Mouse (Mus musculus): Measurements from ENCODE around the gene Myof.

The Myof gene

DNA sequence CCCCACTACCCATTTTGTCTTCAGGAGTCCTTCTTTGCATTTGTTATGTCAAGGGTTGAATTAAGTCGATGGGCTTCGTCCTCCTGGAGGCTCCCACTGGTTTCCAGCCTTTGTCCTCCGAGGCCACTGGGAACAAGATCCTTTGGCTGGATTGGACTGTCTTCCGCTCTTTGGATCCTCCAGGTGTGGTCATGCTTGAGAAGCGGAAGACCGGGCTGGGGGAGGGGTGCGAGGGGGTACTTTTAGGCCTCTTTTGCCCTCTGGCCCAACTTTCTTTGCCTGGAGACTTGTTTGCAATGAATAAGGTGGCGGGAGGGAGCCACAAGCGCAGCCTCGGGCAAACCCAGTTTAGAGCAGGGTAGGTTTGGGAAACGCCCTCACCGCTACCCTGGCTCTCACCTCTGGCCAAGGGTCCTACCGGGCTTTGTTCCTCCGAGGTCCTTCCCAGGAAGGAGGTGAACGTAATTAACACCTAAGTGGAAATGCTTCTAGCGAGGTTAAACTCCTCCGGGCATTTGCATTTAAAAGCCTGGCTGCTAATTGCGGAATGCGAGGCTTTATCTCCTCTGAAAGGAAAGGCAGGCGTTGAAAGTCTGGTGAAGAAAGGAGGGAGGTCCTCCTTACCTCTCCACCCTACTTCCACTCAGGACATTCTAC lies 165.7 kb downstream of the Myof start:
- POLR2A ChIA-PET, result no interaction called here
- CTCF ChIA-PET, result interaction anchor here in 2 of 4 experiments (0.6 to 0.7 kb wide), 2 partner anchors 148 to 193 kb away, joined by 3 to 4 read pairs; no protein-coding TSS in a partner anchor

DNA sequence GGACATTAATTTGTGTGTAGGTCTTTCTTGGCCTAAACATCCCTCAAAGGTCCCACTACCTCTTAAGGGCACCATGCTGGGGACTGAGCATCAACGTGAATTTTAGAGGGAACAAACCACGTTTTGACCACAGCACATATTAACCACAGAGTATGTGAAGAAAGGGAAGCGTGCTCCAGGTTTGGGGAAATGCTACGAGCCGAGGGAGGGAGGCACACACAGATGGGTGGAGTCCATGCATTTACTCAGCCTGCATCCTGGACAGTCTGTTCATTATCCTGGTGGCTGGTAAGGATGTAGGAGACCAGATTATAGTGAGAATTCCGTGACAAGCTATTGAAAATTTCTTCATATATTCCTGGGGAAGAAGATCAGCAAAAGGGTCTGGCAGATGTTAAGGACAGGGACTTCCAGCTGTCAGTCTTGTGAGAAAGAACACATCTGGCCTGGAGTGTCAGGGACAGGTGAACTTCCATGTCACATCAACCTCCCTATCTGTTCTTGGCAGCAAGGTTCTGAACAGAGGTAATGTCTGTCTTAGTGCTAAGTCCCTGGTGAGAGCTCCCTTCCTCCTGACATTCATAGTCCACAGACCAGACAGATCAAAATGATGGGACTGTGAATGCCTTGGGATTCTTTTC lies 166.7 kb downstream of the Myof start:
- ChIA-PET CTCF (interaction anchor here in 2 of 4 experiments (0.6 to 1.1 kb wide), 2 partner anchors 192 to 367 kb away, joined by 3 to 4 read pairs; no protein-coding TSS in a partner anchor), POLR2A (no interaction called here)

DNA sequence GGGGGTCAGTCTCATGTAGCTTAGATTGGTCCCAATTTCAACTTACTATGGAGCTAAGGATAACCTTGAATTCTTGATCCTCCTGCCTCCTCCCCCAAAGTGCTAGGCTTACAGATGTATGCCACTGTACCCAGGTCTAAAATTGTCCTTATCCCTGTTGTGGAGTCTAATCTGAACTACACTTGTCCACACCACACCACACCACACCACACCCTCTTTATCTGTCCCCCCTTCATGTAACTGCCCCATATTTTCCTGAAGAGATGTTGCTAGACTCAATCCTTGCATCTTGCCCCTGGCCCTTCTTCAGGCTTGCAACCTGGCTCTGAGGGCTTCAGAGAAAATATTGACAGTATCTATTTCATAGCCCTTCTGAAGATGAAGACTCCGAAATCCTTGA lies 169.9 kb downstream of the Myof start:
- ChIA-PET POLR2A (interaction anchor here in 1 of 4 experiments (0.8 kb wide), 1 partner anchor 9 kb away, joined by 3 read pairs; no protein-coding TSS in a partner anchor), CTCF (no interaction called here)

DNA sequence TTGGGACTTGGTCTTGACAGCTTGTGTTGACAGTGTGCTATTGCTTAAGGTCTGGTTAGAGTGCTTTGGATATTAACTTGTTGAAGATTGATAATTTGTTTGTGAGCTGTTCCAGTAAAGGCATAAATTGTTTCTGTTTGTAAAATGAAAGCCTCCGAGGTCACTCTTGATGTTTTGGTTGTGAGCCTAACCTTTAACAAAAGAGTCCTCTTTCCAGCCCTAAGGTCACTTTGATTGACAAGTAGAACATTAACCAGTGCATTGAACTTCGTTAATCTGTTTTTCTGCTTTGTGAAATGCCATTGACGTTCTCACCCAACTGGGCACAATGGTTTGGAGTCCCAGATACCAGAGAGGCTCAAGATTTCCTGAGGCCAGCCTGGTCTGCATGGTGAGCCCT lies 175.8 kb downstream of the Myof start:
- POLR2A ChIA-PET, result no interaction called here

DNA sequence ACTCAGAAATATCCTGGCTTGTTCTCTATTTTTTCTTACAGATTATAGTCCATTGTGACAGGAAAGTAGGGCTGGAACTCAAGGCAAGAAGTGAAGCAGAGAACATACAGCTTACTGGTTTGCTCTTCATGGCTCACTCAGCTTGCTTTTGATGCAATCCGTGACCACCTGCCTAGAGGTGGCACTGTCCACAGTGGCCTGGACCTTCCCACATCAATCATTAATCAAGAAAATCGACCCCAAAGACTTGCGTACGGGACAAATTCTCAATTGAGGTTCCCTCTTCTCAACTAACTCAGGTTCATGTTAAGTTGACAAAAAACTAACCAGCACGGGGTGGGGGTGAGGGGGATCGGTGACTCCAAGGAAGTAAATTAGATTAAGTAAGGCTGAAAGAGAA lies 176.4 kb downstream of the Myof start:
- ChIA-PET POLR2A (no interaction called here), CTCF (no interaction called here)

More for the DNA sequence above, 175.8 kb downstream of the Myof start:
- CTCF ChIA-PET, result no interaction called here

DNA sequence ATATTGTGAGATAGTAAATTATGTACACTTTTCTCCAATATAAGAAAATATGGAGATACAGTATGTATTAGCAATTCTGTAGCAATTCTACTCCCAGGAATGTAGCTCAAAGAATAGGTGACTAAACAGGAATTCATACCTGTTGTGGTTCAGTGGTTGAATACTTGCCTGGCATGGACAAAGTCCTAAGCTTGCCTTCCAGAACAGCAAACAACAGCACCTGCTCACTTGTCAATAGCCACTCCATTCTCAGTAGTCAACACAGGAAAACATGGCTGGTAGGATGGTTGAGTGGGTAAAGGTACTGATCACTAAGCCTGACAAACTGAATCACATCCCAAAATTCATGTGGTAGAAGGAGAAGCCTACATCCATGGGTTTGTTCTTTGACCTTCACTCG lies 182.2 kb downstream of the Myof start:
- ChIA-PET POLR2A (interaction anchor here in 1 of 4 experiments (1.1 kb wide), 1 partner anchor 15 kb away, joined by 5 read pairs; no protein-coding TSS in a partner anchor), CTCF (no interaction called here)

DNA sequence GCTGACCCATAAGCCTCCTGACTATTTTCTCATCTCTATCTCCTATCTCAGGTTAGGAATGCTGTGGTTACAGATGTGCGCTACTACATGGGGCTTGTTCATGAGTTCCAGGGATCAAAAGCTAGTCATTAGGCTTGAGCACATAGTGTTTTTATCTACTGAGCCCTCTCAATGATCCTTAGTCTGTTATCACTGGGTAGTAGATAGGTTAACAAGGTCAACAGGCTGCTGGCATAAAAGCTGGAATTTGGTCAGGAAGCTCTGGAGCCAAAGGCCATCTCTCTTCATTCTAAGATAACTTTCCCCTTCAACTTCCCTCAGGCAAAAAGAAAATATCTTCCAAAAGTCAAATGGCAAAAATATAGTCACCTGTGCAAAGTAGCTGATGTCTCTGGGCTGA lies 183.1 kb downstream of the Myof start:
- POLR2A ChIA-PET, result interaction anchor here in 1 of 4 experiments (0.6 to 1.1 kb wide), 2 partner anchors 14 to 243 kb away, joined by 3 to 5 read pairs; no protein-coding TSS in a partner anchor
- CTCF ChIA-PET, result interaction anchor here in 2 of 4 experiments (0.6 kb wide), 2 partner anchors 258 to 563 kb away, joined by 3 to 4 read pairs; no protein-coding TSS in a partner anchor

DNA sequence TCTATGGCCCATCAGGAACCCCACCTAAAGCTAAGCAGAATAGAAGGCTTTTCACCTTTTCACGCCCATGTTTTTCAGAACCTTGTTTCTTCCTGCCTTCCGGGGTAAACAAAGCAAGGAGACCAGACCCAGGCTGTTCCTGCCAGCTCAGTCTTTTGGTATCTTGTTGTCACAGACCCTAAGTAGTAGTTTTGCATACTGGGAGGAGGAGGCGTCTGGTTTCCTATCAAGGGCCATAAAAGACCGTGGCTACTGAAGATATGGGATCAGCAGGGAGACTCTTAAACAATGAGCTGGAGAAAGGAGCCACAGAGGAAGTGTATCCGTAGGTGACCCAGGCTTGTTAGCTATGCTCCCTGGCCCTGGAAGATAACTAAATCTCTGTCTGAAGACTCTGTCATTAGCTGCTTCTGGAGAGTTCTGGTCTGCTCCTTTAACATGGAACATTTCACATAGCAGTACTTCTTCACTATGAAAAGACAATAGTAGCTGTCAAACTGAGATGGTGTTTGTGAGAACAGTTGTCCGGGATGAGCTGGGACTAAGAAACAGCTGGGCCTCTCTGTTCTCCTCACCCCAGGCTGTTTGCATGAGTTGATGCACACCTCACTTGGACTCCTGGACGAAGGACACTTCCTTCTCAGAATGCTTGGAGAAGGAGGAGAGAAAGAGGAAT lies 184.8 kb downstream of the Myof start:
- ChIA-PET CTCF (interaction anchor here in 3 of 4 experiments (0.6 to 1.2 kb wide), 4 partner anchors 168 to 518 kb away, joined by 3 read pairs; no protein-coding TSS in a partner anchor), POLR2A (interaction anchor here in 3 of 4 experiments (0.6 to 1.3 kb wide), 5 partner anchors 9 to 68 kb away, joined by 3 to 5 read pairs (median 3); no protein-coding TSS in a partner anchor)

DNA sequence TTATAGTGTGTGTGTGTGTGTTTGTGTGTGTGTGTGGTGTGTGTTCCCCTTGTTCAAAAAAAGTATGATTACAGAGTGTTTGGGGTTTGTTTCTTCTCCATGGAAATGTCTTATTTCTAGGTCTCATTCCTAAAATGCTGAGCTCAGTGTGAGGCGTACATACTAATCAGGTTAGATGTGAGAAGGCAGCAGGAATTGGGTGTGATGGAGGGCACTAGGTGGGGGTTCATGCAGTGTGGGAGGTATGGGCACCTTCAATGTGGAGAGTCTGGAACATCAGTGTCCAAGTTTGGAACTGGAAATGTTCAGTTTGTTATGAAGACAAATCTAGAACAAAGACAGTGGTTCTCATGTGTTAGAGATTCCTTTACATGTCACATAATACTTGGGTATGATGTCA lies 191.3 kb downstream of the Myof start:
- CTCF ChIA-PET, result no interaction called here
- POLR2A ChIA-PET, result no interaction called here

DNA sequence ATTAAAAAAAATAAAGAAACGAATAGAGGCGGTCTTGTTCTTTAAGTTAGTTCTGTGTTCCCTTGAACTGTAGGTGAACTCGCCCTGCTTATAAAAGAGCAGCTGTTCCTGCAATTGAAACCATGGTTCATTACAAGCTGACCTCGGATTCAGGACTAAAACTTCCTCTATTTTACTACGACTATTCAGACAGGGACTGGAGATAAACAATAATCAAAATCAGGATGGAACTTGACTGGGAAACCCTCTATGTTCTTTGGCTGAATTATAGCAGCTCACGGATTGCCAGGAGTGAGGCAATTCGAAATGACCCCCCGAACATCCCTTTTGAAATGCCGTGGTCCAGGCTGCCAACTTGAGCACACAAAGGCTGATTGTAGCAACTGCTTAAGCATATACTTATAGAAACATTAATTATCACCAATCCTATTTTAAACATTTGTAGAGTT lies 191.8 kb downstream of the Myof start:
- POLR2A ChIA-PET, result no interaction called here
- CTCF ChIA-PET, result interaction anchor here in 1 of 4 experiments (0.6 kb wide), 1 partner anchor 12 kb away, joined by 3 read pairs; no protein-coding TSS in a partner anchor
